Mouse (Mus musculus) right cerebral cortex, adult 2 months (tissue): ENCODE data around the gene Wdr5b.
A peak's percentile ranks its signal among the peaks of the same experiment; 100 is the strongest.
"Not testable (repeated sequence)": the region's sequence is repeated elsewhere in the genome, so short reads cannot be mapped to it uniquely, and the experiment has no call there.

ENCODE experiments used
- DNase-seq, 2 experiments: peaks; one replicate each; pipeline ENCODE4 v3.0.0; 2021 to 2022; ENCODE audit warnings: low spot score in 2 of 2

The Wdr5b gene

DNA sequence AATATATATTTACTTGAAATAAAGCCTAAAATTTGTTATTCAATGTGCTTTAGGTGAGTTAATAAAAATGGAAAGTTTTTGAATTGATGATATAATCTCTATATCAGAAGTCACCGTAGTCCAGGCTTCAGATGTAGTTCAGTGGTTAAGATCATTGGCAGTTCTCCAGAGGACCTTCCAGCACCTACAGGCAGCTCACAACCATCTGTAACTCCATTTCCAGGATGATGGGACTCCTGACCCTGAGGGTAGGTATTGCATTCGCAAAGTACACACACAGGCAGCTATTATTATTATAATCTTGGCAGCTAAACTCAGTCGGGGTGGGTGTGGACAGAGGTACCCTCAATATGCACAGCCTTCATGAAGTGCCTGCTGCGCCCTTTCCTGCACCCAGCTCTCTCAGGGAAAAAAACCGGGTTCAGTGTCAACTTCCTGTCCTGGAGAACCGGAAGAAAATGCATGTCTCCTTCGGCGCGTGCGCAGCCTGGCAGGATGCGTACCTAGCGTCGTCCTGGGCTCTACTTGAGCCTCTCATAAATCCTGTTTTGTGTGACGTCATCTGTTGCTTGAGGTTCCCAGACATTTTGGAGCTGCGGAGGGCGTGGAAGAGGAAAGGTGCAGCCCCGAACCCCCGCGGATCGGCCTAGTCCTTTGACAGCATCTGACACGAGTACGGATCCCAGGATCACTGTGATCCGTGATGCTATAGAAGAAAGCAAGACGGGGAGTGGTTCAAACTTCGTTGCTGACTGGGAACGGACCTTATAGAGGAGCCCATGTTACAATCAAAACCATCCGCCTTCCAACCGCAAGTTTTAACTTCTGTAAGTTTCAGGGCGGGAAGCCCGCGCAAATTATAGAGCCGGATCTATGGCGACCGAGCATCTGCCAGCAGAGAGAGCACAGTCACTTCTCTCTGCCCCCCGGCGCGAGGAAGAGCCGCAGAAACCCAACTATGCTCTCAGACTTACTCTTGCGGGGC, at the start of gene Wdr5b:
Gene Wdr5b, plus strand, starts transcription at position 551 of the 985 bp plus-strand sequence.
- peak; percentile 93 to 94 for DNase-seq

DNA sequence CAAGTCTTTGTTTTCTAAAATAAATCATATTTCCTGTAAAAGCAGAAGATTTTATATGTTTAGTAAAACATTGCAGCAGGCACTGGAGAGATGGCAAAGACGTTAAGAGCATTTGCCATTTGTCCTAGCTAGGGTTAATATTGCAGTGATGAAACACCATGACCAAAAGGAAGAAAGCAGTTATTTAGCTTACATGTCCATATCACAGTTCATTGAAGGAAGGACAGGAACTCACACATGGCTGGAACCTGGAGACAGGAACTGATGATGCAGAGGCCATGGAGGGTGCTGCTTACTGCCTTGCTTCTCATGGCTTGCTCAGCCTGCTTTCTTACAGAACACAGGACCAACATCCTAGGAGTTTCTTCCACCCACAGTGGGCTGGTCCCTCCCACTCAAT, 48.6 kb upstream of the Wdr5b start:
- DNase-seq: no peak

DNA sequence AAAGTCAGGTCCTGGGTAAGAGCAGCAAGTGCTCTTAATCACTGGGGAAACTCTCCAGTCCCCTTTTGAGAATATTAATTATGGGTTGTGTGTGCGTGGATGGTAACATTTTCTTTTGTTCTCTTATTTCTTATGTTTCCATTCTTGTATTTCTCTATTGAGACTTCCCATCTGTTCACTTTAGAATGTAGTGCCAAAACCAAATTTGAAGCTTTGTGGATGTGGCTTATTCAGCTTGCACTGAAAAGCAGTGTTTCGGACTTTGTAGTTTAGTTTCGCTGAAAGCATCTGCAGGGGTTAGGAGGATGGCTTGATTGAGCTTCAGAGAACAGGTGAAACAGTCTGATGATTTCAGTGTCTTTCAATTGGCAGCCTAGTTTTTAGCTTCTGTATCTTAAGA, 47.7 kb upstream of the Wdr5b start:
- DNase-seq: no peak

DNA sequence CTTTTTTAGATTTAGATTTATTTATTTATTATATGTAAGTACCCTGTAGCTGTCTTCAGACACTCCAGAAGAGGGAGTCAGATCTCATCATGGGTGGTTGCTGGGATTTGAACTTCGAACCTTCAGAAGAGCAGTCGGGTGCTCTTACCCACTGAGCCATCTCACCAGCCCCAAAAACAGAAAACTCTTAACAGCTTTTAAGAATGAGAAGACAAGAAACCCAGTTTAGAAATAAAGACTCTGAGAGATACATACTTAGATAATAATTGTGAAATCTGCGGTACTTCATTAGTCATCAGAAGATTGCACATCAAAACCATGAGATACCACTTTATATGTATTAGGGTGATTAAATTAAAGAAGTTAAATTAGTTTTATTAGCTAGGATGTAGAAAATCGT, 42.1 kb upstream of the Wdr5b start:
- DNase-seq: not testable (repeated sequence)

DNA sequence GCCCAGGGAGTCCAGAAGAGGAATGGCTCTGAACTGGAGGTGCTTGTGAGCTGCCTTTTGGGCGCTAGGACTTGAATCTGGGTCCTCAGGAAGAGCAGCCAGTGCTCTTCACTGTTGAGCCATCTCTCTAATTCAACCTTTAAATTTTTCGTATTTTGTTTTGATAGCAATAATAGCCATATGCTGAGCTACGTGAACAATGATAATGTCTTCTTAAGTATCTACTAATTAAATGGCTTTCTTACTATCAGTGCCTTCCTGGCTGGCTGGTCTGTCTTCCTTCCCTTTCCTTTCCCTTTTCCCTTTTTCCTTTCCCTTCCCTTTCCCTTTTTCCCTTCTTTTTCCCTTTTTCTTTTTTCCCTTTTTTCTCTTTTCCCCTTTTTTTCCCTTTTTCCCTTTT, 32.6 kb upstream of the Wdr5b start:
- no peak for DNase-seq

DNA sequence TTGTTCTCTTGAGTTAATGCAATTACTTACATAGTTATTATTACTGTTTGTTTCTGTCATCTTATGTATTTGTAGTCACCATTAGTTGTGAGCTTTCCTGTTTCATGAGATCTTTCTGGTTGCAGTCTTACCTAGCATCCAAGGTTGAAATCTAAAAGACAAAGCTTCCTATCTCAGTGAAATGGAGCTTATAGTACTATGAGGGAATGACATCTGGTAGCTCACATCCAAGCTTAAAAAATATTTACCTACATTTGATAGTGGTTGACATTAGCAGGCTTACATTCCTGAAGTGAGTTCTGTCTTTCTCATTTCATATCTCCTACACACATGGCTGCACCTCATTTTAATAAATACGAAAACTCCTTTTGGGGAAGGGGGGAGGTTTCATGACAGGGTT, 24.7 kb upstream of the Wdr5b start:
- DNase-seq: no peak

DNA sequence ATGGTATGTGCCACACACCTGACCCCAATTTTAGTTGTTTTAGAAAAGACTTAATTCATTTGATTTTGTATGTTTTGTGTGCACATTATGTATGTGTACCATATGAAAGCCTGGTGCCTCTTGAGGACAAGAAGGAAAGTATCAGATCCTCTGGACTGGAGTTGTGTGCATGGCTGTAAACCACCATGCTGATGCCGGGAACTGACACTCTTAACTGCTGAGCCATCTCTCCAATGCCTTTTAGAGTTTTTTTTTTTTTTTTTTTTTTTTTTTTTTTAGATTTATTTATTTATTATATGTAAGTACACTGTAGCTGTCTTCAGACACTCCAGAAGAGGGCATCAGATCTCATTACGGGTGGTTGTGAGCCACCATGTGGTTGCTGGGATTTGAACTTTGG, 12.9 kb upstream of the Wdr5b start:
- not testable (repeated sequence) for DNase-seq

DNA sequence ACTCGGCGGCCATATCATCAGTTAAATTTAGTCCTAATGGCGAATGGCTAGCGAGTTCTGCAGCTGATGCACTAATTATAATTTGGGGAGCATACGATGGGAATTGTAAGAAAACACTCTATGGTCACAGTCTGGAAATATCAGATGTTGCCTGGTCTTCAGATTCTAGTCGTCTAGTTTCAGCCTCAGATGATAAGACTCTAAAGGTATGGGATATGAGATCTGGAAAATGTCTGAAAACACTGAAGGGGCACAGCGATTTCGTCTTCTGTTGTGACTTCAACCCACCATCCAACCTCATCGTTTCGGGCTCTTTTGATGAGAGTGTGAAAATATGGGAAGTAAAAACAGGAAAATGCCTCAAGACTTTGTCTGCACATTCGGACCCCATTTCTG, 633 bp downstream of the Wdr5b start:
- no peak for DNase-seq

DNA sequence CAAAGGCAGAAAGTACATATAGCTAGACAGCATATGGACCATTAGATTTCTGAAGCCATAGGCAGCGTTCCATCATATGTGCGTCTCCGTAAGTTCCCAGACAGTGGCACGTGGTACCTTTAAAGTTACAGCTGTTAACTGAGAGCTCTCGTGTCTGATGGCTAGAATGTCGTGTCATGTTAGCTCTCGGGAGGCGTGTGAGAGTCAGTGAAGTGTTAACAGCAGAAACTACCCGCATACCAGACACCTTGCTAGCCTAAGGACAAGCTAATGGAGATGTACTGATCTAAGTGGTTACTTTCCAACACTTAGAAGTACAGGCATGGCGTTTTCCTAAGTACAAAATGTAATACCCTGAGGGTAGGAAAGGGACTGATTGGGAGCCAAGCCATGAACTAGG, 2.1 kb downstream of the Wdr5b start:
- DNase-seq: no peak

DNA sequence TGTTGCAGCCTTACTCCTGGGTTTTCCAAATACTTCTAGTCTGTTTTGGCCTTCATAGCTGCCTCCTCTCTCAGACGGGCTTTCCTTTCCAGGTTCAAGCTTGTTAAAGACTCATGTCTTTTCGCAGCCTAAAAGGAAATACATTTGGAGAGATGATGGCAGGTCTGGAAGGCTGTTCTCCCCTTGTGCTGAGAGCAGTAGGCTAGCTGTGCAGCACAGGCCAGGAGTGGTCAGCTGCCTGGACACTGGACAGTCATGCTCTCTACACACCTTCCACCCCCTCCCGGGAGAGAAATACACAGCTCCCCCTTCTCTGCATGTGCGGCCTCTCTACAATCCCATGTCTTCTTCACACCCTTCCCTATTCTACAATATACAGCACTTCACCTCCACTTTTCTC, 3.0 kb downstream of the Wdr5b start:
- DNase-seq: no peak

DNA sequence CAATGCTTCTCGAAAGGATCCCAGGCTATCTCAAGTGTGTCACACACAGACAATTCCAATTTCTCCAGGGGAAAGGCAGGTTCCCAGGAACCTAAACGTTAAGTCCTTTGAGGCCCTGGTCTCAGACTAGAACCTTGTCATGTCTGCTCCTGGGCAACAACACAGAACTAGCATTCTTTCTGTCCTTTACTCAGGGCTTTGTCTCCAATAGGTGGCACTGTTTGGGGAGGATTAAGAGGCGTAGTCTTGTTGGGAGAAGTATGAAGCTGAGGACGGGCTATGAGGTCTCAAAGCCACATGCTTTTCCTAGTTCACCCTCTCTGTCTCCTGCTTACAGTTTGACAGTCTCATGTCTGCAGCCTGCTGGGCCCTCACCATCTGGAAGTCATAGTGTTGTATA, 6.5 kb downstream of the Wdr5b start:
- no peak for DNase-seq

DNA sequence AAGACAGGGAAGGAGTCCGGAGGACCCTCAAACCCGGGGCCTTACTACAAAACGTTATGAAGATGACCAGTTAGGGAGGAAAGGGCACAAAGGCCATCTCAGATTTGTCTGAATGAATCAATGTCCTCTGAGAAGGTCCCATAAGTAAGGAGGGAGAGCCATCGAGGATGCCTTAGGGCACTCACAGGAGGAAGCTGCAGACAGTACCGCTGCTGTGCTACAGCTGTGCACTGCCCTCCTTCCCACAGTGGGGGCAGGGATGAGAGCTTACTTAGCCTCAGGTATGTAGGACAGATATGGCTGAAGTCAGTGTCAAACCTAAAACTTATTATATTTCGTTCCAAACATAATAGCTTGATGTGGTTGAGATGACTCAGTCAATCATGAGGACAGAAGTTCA, 10.5 kb downstream of the Wdr5b start:
- DNase-seq: no peak

DNA sequence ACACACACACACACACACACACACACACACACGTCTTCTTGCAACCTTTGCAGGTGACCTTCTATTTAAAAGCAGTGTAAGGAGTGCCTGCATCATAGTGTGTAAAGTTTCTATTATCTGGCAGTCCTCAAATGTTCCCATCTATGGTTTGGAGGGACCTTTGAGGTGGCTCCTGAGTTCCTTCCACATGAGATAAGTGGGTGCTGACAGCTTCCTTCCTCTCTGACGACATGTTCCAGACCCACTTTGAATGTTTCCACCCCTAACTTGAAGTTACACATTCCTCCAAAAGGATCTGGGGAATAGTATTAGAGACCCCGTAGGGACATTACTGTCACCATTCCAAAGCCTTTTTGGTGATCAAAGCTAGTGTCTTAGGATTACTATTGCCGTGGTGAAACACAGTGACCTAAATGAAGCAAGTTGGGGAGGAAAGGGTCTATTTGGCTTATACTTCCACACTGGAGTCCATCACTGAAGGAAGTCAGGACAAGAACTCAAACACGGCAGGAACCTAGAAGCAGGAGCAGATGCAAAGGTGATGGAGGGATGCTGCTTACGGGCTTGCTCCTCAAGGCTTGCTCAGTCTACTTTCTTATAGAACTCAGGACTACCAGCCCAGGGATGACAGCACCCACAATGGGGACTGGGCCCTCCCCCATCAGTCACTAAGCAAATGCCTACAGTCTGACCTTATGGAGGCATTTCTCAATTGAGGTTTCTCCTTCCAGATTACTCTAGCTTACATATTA, 12.7 kb downstream of the Wdr5b start:
- DNase-seq: no peak

DNA sequence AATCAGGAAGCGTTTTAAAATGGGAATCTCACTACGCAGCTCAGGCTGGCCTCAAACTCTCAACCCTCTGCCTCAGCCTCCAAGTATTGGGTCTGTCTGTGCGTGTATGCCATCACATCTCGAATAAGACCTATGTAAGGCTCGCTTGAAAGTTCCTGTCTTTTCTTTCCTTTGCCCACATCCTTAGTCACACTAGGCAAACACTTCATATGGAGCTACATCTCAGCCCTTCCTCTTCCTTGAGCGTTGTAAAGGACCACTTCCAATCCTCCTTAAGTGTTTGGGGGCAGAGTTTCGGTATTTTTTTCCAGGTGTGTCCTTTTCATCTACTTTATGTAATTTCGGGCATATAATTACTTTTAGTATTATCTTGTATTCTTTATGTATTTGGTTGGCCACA, 13.9 kb downstream of the Wdr5b start:
- DNase-seq: no peak

DNA sequence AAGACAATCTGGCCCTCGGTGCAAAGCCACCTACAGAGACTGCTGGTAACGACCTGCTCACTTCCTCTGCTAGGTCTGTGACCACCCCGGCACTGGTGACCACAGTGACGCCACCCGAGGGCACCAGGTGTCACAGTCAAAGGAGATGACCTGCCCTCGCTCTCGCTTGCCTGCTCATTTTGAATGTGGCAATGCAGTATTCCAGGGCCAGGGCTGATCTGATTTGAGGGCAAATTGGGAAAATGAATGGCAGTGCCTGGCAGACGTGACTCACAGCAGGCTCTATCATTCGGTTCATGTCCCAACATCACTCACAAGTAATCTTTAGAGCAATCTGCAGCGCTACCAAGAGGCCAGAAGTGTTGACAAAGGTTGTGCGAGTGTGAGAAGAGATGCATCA, 15.4 kb downstream of the Wdr5b start:
- no peak for DNase-seq

DNA sequence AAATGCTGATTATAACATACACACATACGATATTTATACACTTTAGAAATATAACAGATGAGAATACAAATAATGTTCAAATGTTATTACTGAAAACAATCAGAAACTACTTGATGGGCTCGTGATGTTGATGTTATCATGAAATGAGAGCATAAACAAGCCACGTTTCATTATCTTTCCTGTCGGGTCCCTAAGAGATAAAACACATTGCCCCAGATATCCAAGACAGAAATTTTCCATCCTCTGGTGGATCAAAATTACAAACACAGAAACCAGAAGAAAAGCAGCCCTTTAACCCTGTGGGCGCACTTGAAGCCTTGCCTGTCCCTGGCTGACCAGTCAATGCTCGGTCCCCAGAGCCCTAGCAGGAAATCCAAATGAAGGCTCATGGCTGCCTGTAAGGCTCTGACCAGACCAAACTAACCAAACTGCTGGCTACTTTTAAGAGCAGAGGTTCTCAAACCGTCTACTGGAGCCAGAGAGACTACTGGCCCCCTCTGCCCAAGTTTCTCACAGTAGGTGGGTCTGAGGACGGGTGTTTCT, 17.0 kb downstream of the Wdr5b start:
- no peak for DNase-seq

DNA sequence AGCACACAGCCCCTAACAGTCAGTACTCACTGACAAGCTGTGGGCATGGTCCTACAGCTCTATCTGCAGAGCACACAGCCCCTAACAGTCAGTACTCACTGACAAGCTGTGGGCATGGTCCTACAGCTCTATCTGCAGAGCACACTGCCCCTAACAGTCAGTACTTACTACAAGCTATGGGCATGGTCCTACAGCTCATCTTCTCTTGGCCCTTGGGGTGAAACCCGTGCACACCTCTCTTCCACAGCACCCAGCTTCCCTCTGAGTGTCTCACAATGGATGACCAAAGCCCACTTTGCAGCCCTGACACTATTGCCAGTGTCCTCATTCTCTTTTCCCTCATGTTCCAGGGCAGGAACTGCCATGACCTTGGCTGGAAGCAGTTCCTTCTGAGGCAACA, 21.5 kb downstream of the Wdr5b start:
- DNase-seq: not testable (repeated sequence)

DNA sequence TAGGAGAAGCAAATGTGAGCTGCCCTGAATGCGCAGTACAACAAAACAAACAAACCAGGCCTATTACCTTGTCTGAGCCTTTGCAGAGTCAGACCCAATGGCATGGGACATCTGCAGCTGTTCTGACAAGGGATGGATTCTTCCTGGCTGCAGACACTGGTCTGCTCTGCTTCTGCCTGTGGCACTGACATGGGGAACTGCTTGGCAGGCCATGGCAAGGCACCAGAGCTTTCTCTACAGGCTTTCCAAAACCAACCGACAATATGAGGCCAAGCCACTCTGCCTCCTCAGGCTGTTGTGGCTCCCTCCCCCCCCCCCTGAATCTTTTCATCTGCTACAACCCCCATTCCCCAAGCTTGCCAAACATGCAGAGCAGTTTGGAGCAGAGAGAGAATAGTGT, 22.3 kb downstream of the Wdr5b start:
- DNase-seq: no peak

DNA sequence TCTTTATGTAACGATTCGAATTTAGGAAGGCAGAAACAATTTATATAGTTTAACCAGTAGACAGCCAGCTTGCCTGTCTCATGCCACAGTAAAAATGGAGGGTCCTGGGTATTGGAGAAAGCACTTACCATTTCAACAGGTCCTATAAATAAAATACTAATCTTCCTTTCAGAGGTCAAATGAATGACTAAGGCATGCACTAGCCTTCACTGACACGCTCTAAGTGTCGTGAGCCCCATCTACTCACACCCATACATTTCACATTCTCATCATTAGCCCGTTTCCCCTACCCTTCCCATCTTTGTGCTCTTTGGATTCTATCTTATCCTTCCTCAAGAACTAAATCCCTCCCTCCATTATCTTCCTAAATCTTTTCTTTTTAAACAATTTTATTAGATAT, 23.9 kb downstream of the Wdr5b start:
- no peak for DNase-seq

DNA sequence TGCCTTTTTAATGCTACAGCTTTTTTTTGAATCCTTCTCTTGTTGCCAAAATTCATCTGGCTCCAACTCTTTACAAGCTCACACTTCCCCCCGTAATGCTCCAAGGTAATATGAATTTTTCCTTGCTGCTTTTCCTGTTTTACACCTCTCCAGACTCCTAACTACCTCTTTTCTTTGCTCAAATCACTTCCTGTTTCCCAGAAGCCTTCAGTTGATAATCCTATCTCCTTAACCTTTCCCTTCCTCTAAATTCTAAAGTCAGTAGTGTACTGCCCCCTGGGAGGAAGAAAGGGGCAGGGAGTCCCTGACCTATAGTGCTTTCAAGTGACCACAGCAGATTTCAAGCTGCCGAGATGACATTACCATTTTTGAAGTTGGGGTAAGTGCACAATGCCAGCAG, 26.7 kb downstream of the Wdr5b start:
- DNase-seq: no peak

DNA sequence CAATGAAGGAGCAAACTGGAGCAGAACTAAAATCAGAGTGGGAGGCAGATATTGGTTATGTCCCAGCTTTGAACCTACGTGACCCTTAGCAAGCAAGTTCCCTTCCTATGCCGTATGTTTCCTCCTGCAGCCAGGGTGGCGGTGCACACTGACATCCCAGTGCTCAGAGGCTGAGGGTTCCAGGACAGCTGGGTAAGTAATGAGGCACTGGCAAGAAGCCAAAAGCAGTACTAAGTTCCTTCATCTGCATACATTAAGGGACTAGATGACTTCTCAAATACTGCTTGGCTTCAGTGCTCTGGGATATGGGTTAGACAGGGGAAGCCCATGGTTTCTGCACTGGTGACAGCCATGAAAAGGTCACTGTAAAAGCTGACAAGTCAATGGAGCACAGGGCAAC, 27.4 kb downstream of the Wdr5b start:
- no peak for DNase-seq

DNA sequence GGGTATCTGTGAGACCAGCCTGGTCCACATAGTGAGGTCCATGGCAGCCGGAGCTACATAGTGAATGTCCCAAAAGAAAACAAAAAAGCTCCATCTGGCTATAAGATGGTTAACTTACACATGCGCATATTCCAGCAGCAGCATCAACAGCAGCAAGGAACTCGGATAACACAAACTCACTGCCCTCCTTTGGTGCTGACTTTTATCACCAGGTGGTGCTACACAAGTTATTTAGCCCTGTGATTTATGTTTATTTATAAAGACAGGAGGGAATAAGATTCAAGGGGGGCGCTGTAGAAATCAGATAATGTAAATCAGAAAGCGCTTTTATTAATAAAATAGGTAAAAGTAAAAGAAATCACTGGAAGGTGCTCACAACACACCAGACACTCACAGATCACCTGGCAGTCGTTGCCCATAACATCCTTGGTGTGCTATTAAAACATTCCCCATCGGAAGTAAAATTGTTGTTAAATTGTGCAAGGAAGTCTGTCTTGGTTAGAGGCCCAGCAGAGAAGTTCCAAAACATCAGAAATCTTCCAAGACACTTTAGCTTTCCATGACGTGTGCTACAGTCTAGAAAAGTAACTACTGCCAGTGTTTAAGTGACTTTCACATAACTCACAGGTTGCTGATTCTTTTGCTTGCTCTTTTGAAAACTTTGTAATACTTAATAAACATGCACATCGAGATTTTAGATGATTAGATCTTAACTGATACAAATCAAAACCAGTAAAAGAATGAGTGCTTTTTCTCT, 29.0 kb downstream of the Wdr5b start:
- no peak for DNase-seq
